Mouse (Mus musculus): ENCODE results near the gene Smyd1.
"Not testable (repeated sequence)": the region's sequence is repeated elsewhere in the genome, so short reads cannot be mapped to it uniquely, and the experiment has no call there.

Gene Smyd1

DNA sequence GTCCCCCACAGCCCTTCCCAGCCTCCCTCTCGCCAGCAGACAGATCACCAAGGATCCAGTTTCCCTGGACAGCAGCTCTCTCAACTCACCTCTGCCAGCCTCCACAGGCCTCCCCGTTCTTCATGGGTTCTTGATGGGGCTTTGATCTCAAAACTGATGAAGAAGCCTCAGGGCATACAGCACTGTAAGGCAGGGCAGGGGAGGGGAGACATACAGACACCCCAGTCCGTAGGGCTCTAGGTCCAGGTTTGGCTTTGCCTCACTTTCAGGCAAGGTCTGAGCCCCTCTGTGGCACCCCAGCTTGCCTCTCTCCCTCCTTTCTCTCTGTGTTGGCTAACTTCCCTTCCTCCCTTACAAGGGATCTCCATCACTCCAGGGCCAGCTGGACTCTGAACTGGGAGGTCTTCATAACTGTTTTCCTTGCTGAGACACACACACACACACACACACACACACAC lies at the start of gene Smyd1:
TSS of gene Smyd1 (minus strand) at position 408 of the 458 bp plus-strand sequence.
- DNase-seq (ENCODE audit: low read depth) = no peak

DNA sequence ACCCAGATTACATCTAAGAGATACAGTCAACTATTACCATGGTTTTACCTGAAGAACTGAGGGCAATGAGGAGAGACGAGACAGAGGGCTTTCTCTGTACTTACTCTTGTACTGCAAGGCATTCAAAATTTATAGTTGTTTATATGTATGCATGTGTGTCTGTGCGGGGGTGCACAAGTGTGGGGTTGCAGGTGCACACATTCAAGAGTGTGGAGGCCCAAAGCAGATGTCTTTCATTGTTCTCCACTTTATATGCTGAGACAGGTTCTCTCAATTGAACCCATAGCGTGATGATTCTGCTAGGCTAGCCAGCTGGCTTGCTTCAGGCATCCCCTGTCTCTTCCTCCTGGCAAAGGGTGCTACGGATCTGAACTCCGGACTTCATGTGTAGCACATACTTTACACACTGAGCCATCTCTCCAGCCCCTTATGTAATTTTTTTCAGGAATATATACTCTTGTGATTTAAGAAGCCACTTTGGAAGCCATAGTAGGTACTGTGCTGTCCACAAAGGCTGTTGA lies 49.1 kb upstream of the Smyd1 start:
- DNase-seq (ENCODE audit: low read depth) = no peak

DNA sequence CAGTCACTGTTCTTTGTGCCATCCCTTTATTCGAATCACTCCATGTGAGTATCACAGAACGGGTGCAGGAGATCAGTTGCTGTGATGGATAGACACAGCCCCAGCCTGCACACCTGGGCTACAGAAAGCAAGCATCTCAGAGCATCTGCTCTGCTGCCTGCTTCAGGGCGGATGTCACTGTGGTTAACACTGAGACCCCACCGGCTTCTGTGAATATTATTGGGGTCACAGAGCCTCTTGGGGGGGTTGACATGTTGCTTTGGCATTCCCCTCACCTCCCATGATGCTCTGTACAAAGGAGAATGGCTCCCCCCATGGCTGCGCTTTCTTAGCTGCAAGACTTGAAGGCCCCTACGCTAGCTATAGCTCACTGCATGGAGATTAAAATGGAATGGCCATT lies 47.4 kb upstream of the Smyd1 start:
- DNase-seq (ENCODE audit: low read depth) = no peak

DNA sequence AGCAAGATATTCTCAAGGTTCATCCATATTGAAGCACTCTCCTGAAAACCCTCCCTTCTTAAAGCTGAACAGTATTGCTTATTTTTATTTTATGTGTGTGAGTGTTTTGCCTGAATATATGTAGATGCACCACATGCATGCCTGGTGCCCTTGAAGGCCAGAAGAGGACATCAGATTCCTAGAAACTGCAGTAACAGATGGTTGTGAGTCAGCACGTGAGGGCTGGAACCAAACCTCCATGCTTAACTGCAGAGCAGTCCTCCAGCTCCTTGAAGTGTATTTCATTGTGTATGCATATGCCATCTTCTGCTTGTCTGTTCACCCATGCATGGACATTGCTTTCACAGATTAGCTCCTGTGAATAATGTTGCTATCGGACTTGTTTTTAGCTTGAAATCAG lies 42.0 kb upstream of the Smyd1 start:
- DNase-seq (ENCODE audit: low read depth) = no peak

DNA sequence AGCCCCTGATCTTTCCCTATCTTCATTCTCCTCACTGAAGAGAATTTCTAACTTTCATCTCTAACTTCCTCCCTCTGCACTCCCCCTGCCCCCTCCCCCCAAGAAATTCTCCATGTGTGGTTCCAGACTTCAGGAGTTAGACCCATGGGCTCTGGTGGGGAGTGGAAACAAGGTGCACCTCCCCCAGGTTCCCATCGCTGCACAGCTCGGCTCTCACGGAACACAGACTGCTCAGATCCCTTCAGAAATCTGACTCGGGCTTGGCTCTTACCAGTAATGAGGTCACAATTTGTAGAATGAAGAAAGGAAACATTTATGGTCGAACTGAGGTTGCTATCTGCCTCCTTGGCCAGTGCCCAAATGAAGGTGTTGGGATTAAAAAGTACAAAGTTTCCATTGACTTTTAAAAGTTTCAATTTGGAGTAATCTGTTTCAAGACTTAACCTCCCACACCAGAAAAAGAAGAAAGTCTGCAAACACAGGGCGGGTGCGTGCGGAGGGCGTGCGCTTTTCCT lies 39.2 kb upstream of the Smyd1 start:
- DNase-seq (ENCODE audit: low read depth) = no peak

DNA sequence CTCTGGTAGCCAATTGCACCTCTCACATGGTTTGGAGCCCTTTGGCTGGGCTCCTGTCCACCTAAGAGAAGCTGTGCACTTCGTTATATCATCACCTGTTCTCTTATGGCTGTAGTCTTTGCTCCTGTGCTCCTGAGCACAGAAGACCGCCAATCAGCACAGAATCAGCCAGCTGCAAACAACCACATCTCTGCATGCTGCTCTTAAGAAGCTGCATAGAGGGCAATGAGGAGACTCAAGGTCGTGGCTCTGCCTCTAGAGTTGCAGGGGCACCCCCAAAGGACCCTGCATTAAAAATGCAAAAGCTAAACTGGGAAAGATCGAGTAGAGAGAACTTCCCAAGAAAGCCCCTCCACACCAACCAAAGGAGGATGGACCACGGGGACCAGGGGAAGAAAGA lies 38.7 kb upstream of the Smyd1 start:
- no peak for DNase-seq (ENCODE audit: low read depth)

DNA sequence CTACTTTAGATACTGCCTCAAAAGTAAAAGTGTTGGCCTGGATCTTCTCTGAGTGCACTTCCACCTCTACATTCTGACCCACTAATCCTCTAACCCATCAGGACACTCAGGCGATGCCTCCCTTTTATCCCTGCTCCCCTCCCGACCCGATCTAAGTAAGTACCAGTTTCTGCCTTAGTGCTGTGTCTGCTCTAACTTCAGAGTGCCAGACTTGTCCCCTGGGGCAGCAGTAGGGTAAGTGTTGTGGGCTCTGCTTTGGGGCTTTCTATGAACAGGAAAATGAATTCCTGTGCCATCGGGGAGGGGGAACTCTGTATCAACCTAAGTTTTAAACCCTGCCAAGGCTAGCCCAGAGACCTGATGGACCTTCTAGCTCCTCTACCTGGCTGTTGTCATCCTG lies 38.2 kb upstream of the Smyd1 start:
- DNase-seq (ENCODE audit: low read depth) = no peak

DNA sequence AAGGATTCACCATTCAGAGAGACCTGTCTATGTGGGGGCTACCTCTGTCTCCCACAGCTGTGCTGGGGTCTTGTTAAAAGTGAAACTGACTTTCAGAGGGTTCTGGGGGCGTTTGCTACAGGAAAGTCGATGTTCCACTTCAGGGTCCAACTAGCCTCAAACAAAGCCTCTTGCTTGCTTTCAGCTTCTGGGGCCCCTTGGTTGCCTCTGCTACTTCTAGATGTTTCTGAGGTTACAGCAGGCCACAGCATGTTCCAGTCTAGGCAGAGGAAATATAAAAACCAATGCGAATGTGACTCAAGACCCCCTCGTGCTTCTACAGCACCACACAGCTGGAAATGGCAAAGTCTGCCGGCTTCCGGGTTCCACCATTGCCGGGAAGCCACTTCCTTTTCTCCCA lies 35.5 kb upstream of the Smyd1 start:
- DNase-seq (ENCODE audit: low read depth) = no peak

DNA sequence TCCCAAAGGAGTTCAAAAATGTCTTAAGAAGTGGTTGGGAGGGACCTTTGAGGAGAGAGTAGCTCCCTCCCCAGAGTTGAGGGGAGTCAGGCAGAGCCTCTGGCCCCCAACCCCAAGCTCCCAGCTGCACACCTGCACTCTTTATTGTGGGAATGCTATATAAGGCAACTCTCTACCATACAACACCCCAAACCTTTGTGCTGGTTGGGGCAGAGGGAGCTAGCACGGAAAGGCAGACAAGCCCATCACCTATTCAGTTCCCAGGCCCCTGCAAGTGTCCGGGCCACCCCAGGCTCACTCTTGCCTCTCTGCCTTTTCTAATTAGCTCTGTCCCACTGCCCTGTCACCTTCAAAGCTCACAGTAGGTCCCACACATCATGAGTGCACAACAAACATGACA lies 31.7 kb upstream of the Smyd1 start:
- DNase-seq (ENCODE audit: low read depth) = no peak

DNA sequence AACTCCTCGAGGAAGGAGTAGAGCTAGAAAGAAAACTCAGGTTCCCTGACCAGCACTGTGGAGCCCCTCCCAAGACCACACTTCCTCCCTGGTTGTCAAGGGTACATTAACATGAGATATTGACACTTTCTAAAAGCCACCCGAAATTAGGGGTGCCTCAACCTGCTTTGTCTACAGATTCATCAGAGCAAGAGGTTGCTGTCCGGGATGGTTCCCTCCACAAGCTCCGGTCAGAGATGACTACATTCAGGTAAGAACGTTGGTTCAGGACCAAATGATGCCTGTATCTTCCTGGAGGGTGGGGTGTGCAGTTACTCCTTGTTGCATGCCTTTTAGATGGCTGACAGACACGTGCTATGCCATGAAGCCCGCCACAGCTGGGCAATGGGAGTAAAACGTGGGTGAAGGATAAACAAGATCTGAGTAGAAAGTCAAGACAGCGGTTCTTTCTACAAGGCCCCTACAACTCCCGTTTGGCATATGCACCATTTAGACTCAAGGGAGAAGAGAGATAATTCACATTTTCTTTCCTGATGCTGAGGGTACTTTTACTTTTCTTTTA lies 30.9 kb upstream of the Smyd1 start:
- DNase-seq (ENCODE audit: low read depth) = no peak

DNA sequence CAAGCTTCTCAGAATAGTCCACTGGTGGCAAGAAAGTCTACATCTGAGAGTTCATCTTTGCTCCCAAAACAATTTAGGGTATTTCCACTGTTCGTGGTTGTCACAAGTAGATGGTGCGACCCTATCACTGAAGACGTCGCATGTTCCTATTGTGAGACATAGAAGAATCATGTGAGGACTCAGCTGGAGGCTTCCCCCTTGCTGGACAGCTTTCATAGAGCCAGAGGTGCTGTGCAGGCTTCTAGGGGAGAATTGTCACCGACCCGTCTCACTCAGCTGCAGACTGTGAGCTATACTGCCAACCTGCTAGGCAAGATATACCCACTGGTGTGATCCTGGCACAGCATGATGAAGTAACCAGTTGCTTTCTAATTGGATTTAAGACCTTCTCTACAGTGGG lies 30.2 kb upstream of the Smyd1 start:
- no peak for DNase-seq (ENCODE audit: low read depth)

DNA sequence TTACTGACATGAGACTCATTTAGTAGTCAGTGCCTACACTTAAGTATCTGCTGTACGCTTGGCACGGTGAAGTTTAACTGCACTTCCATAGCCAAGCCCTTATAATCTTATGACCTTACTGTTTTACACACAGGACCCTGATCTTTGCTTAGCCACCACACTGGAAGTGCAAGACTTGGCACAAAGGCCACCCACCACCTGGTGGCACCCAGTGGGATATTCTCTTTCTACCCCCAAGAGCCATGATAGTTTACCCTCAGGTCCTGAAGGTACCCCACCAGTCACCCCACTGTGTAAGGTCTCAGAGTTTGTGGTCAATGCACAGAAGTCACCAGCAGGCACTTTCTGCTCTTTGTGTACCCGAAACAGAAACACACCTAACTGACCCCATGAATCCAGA lies 29.2 kb upstream of the Smyd1 start:
- DNase-seq (ENCODE audit: low read depth) = no peak

DNA sequence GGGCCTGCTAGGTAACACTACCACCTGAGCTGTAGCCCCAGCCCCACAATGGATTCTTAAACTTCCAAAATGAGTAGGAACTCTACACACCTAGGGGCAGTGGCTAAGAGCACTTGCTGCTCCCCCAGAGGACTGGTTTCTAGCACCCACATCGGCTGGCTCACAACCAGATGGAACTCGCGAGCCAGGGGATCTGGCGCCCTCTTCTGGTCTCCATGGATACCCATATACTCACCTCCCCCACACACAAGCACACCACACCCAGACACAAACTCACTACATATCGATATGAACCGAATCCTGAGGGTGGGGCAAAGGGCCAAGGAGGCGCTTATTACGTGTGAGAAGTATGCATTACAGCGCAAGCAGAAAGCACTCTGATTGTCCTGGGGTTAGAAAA lies 26.0 kb upstream of the Smyd1 start:
- no peak for DNase-seq (ENCODE audit: low read depth)

DNA sequence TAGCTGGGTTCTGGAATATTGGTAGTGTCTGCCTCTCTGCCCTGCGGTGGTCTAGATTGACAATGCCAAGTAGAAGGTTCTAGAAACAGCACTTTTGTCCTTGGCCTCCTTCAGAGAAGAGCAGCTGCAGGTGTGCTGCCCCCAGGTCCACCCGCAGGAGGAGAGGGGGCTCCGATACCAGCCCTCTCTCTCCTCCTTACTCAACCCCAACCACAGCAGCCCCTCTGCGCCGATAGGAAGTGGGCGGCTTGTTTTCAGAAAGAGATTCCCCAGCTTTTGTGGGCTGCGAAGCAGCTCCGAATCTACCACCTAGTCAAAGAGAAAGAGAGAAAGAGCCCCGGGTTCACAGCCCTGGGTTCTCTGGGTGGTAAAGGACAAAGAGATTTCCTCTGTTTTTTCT lies 19.1 kb upstream of the Smyd1 start:
- DNase-seq (ENCODE audit: low read depth) = no peak

DNA sequence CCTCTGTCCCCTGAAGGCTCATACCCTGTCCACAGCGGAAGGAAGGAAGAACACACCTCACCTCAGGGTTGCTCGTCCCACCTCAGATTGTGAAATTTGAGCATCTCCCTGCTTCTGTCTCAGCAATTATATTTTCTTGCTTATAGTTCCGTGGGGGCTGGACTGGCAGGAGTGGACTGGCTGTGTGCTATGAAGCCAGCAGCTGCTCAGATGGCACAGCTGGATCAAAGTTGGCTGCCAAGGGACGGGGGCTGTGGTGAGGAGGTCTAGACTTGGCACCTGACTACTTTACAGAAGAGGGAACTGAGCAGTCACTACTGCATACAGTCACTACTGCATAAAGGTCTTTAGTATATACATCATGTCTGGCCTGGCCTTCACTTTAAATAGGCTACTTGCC lies 17.3 kb upstream of the Smyd1 start:
- DNase-seq (ENCODE audit: low read depth) = no peak

DNA sequence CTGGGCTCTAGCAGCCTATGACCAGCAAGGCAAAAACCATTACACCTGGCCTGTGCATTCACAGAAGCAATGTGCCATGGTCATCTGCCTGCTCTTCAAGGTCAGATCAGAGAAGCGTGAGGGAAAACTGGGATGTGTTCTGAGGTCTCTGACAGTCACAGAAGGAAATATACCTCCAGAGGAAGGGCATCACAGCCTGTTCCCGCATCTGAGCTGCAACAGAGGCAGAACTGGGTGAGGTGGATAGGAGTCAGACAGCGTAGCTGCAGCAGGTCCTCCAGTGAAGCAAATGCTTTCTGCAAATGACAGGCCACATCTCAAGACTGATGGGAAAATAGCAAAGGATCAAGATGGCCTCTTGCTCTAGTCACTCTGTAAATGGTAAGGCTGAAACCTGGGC lies 16.9 kb upstream of the Smyd1 start:
- DNase-seq (ENCODE audit: low read depth) = no peak

DNA sequence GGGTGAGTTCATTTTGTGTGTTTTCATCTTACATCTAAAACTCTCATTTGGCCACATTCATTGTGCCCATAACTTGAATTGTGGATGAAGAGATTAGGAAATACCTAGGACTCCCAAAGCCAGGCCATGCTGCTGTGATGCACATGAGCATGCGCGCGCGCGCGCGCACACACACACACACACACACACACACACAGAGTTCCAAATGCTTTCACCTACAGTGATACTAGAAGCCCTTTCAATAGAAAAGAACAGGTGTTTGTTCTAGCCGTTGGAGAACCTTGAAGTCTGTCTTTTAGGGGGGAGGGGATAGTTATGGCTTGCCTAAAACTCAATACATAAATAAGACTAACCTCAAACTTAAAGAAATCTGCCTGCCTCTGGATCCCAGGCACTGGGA lies 15.6 kb upstream of the Smyd1 start:
- DNase-seq (ENCODE audit: low read depth) = no peak

DNA sequence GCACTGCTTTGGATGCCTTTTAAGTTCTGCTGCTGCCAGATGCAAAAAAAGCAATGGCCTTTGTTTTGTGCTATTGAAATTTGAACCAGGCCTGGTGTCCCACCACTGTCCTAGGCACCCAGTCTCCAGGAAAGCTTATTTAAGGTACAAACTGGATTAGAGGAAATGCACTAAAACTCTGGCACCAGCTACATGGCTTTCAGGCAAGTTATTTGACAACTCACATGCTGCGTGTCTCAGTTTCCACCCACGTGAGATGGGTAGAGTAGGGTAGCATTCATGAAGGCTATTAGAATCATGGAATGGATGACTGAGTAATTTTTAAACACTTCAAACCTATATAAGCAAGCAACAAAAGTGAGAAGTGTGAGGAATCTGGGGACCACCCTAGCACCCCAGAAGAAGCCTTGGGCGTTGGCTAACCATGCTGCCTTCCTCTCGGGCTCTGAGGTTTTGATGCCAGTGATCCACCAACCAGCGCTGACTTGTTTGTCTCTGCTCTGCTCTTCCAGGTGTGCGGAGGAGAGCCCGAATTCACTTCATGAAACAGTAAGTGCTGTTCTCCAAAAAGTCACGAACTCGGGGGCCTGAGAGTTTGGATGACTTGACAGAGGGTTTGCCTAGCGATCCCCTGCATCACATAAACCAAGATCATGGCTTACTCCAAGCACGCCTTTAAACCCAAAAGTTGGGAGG lies 11.7 kb upstream of the Smyd1 start:
- no peak for DNase-seq (ENCODE audit: low read depth)

DNA sequence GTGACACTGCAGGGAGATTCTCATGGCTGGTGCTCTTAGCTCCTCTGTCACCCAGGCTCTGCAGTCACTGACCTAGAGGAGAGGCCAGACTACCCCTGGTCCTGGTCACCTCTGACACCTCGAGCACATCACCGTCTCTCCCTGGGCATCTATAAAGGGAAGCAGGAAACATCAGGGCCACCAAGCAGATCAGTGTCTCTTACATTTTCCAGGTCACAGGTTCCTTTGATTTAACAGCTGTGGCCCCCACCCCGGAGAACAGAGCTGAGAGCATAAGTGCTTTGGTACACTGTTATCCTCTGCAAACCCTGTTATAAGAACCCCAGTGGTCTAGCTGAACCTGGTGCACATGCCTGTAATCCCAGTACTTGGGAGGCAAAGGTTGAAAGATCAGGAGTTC lies 11.0 kb upstream of the Smyd1 start:
- DNase-seq (ENCODE audit: low read depth) = no peak

DNA sequence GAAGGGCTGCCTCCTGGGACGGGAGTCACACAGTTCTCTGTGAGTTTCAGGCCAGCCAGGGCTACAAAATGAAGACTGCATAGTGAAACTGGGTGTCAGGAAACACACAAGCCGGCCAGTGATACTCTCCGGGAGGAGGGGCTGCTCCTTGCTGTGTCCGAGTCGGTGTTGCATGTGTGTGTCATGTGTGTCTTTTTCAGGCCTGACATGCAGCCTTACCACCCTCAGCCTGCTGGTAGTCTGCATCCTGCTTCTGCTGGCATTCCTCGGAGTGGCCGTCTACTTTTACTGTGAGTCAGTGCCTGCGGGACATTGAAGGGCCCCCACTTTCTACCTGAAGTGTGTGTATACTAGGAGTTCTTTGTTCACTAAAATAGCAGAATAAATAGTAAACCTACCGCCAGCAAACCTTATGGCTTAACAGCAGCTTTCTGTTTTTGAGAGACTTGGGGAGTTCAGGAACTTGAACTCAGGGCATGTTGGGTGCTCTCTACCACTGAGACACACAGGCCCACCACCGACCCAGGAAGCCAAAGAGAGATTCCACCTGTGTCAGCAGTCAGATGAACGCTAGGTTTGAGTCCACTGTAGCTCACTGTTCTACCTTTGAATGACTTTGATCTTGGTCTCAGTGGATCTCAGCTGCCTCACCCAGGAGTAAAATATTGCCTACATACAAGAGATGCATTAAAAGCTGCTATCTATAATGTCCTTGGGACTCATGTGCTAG lies 10.4 kb upstream of the Smyd1 start:
- no peak for DNase-seq (ENCODE audit: low read depth)

DNA sequence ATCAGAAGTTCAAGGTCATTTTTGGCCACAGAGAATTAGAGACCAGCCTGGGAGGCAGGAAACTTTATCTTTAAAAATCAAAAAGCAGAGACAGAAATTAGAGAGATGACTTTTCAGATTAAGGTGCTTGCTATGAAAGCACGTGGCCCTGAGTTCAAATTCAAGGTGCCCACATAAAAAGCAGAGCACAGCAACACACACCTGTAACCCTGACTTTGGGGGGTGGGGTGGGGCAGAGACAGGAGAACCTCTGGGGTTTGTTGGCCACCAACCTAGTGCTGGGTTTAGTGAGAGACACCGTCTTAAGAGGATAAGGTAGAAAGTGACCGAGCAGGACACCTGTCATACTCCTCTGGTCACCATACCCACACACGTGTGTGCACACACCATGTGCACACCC lies 9.5 kb upstream of the Smyd1 start:
- DNase-seq (ENCODE audit: low read depth) = not testable (repeated sequence)

DNA sequence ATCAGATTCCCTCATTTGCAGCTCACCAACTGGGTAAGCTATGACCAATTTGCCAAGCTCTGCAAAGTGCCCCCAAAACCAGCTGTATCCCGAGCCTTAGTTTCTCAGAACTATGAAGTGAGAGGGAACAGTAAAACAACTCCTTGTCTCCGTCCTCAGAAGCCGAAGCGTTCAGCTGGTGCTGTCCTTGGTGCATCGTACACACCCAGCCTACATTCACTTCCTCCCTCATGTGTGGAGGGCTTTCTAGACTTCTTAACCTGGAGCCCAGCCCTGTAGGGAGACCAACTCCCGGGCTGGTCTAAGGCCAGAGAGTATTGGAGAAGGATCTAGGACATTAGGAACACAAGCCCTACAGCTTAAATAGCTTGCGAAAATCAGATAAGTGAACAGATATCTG lies 8.5 kb upstream of the Smyd1 start:
- DNase-seq (ENCODE audit: low read depth) = no peak

DNA sequence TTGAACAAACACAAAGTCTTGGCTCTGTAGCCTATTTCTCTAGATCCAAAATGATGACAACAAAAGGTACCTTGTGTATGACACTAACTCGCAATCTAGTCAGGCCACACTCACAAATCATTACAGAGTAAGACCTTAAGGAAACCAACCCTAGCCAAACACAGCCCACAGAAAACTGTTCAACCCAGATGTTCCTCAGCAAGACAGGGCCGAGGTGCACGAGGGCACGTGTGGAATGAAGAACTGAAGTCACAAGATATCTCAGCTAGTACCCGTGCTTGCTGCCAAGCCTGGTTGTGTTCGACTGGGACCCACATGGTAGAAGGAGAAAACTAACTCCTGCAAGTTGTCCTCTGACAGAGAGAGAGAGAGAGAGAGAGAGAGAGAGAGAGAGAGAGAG lies 7.8 kb upstream of the Smyd1 start:
- no peak for DNase-seq (ENCODE audit: low read depth)
